Mouse (Mus musculus): ENCODE data around the gene Fancc. TPM values are rescaled to one million over a fixed set of nuclear protein-coding genes. Genes with fewer than 3 reads are reported as not detected.

The Fancc gene
- polyA plus RNA-seq, 1 experiment from 2014 or later = 16.1 TPM

DNA sequence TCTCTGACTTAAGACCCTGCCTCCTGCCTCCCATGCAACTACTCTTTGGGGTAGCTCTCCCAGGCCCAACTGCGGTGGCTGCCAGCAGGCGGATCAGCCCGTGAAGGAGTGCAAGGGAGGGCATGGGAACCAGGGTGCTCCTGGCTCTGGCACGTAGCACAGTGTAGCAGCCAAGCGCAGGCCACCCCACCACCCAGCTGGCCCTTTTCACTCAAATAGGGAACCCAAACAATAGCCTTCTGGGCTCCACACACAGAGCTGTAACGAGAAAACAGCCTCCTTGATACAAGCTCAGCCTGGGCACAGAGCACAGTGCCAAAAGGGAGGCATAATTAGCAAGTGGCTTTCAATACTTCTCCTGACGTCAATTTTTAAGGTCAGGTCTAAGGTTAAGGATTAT is 160.7 kb downstream of the Fancc start:
- Histone ChIP-seq H3K9me3 (no peaks in the 10 kb centered on the region), H3K9ac (no peak overlapping the region), H3K4me2 (no peak overlapping the region), H3K36me3 (replicated peaks) (no peaks in the 10 kb centered on the region), H3K4me3 (no peak overlapping the region), H3K27ac (peak overlapping the region; percentile 22; the same call in 1 of the 2 replicates), H3K4me1 (peaks cover 8% of the 10 kb centered on the region; the same call in 1 of the 2 replicates), H3K27me3 (replicated peaks) (no peaks in the 10 kb centered on the region)
- WGBS = 18% methylated on average over 7 of the region's 7 CpGs
- ATAC-seq (replicated peaks) = peak; percentile 88

DNA sequence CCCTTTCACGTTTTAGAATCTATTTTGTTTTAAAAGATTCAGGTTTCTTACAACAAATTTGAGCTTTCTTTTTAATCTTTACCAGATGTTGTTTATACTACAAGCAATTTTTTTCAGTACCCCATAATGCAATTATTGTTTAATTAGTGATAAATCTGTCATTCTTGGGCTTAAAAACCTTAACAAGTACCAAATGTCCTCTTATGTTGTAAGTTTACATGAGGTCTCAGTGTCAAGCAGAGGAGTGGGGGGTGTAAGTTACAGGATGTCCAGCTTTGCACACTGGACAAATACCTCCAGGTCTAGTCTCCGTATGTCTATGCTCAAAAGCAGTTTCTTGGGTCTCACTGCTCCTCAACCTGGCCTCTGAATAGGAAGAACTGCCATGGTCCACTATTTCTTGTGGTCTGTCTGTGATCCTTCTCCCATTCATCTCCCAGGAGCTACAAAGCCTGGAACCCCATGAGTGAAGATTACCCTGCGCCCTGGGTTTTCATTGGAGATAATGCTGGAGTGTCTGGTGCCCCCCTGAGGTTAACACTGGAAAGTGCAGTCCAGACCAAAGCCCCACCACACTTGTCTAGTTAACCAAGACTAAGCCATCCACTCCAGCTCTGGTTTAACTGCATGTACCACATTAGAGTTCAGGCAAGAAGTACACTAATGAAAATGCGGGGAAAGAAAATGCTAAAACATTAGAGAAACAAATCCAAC is 161.5 kb downstream of the Fancc start:
- H3K27ac ChIP-seq = no peak overlapping the region
- WGBS = 60% methylated on average over 4 of the region's 4 CpGs
- no peak for ATAC-seq (replicated peaks)

DNA sequence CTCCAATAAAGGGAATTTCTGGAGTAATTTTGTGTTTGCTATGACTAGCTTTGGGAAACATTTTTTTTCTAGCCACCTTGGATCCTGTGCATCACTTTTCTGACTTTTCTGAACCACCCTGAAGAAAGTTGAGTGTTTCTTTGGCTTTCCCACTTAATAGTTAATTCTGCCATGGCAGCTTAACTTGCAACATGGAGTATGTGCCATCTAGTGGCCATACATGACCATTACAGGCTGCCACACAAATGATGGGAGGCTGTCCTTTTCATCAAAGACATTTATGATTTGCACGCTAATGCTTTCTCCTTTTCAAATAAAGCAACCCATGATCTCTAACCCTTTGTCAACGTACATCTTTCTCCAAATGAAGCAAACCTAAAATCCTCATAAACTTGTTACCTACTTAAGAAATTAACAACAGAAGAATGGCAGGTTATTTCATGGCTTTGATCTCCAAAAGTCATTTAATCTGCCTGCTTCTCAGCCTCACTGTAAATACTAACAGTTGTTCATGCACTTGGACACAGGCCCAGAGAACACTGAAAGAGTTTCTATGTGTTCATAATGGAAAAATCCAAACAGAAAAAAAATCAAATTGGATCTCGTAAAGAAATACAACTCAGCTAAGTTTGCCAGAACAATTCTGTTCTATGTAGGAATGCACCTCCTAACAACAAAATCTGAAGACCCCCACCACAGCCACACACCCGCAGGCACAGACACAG is 164.3 kb downstream of the Fancc start:
- ATAC-seq (replicated peaks) = no peak
- H3K36me3 ChIP-seq (replicated peaks) = no peaks in the 10 kb centered on the region
- H3K27ac ChIP-seq = no peak overlapping the region
- H3K9ac ChIP-seq = no peak overlapping the region
- peaks cover 12% of the 10 kb centered on the region; the same call in 1 of the 2 replicates for H3K4me1 ChIP-seq
- WGBS = 47% methylated on average over 4 of the region's 4 CpGs
- no peaks in the 10 kb centered on the region for H3K27me3 ChIP-seq (replicated peaks)
- no peak overlapping the region for H3K4me3 ChIP-seq
- H3K9me3 ChIP-seq = no peaks in the 10 kb centered on the region
- no peak overlapping the region for H3K4me2 ChIP-seq

More for the DNA sequence above, 161.5 kb downstream of the Fancc start:
- no peaks in the 10 kb centered on the region for H3K27me3 ChIP-seq (replicated peaks)
- H3K4me2 ChIP-seq = no peak overlapping the region
- no peak overlapping the region for H3K9ac ChIP-seq
- peaks cover 9% of the 10 kb centered on the region; the same call in 1 of the 2 replicates for H3K4me1 ChIP-seq
- H3K4me3 ChIP-seq = no peak overlapping the region
- H3K9me3 ChIP-seq = no peaks in the 10 kb centered on the region
- no peaks in the 10 kb centered on the region for H3K36me3 ChIP-seq (replicated peaks)

GRCm38 (mm10) chr13:63331379-63331778 is 165.7 kb downstream of the Fancc start:
- ATAC-seq (replicated peaks) = no peak
- no peaks in the 10 kb centered on the region for H3K36me3 ChIP-seq (replicated peaks)
- H3K4me2 ChIP-seq = no peak overlapping the region
- no peak overlapping the region for H3K27ac ChIP-seq
- 39% methylated on average over 4 of the region's 4 CpGs for WGBS
- peaks cover 3% of the 10 kb centered on the region; the same call in 1 of the 2 replicates for H3K4me1 ChIP-seq
- H3K4me3 ChIP-seq = no peak overlapping the region
- no peaks in the 10 kb centered on the region for H3K9me3 ChIP-seq
- H3K27me3 ChIP-seq (replicated peaks) = no peaks in the 10 kb centered on the region
- H3K9ac ChIP-seq = no peak overlapping the region

- Histone ChIP-seq H3K27ac (no peak overlapping the region), H3K4me2 (no peak overlapping the region), H3K36me3 (replicated peaks) (no peaks in the 10 kb centered on the region), H3K4me3 (no peak overlapping the region), H3K9ac (no peak overlapping the region), H3K27me3 (replicated peaks) (no peaks in the 10 kb centered on the region), H3K9me3 (no peaks in the 10 kb centered on the region), H3K4me1 (peaks cover 3% of the 10 kb centered on the region; the same call in 1 of the 2 replicates)
- WGBS = 21% methylated on average over 9 of the region's 9 CpGs
- peak; percentile 41; the same call in 1 of the 2 replicates for ATAC-seq (replicated peaks)
These were observed 166.7 kb downstream of the Fancc start for GRCm38 (mm10) chr13:63330236-63330860.

GRCm38 (mm10) chr13:63326015-63326414 is 171.1 kb downstream of the Fancc start:
- no peak overlapping the region for H3K9ac ChIP-seq
- no peak overlapping the region for H3K27ac ChIP-seq
- no peaks in the 10 kb centered on the region for H3K9me3 ChIP-seq
- no peaks in the 10 kb centered on the region for H3K27me3 ChIP-seq (replicated peaks)
- H3K4me3 ChIP-seq = no peak overlapping the region
- no peaks in the 10 kb centered on the region for H3K36me3 ChIP-seq (replicated peaks)
- no peak overlapping the region for H3K4me2 ChIP-seq
- peaks cover 3% of the 10 kb centered on the region; the same call in 1 of the 2 replicates for H3K4me1 ChIP-seq
- WGBS = 83% methylated on average over 2 of the region's 2 CpGs
- no peak for ATAC-seq (replicated peaks)

DNA sequence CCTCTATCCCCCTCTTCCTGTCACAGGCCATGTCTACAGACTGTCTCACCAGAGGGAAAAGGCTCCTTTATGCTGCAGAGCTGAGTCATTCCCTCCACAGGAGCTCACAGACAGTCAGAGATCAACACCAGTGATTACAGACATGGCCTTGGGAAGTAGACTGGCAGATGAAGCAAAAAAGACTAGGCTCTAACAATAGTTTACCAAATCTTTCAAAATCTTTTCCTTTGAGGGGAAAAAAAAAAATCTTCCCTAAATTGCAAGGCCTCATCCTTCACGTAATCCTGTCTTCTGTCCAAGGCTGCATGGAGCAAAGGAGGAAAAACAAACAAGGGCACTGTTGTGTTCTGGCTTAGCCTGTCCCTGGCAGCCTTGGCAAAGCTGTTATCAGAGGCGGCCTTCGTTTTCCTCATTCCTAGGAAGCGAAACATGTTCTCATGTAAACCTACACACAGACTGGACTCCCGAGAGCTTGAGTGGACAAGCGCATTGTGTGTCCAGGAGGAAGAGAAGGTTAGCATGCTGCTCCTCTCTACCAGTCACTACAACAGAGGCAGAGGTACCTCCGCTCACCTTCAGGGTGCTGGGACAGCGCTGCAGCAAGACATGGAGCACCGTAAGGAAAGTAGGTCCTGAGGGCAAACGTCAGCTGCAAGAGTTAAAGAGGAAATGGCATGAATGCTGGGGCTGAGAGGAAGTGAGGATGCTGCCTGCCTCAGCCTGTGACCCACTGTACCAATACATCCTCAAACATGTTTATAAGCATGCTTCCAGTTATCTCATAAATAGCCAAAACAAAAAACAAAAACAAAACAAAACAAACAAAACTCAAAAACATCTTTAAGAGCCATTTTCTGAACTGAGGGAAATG is 171.9 kb downstream of the Fancc start:
- no peak overlapping the region for H3K27ac ChIP-seq
- no peak overlapping the region for H3K4me2 ChIP-seq
- no peak for ATAC-seq (replicated peaks)
- 82% methylated on average over 10 of the region's 10 CpGs for WGBS
- no peaks in the 10 kb centered on the region for H3K9me3 ChIP-seq
- no peaks in the 10 kb centered on the region for H3K36me3 ChIP-seq (replicated peaks)
- no peak overlapping the region for H3K9ac ChIP-seq
- no peaks in the 10 kb centered on the region for H3K4me1 ChIP-seq
- no peak overlapping the region for H3K4me3 ChIP-seq
- no peaks in the 10 kb centered on the region for H3K27me3 ChIP-seq (replicated peaks)

GRCm38 (mm10) chr13:63324311-63324710 is 172.8 kb downstream of the Fancc start:
- no peak overlapping the region for H3K4me3 ChIP-seq
- H3K9me3 ChIP-seq = no peaks in the 10 kb centered on the region
- no peaks in the 10 kb centered on the region for H3K4me1 ChIP-seq
- 76% methylated on average over 3 of the region's 3 CpGs for WGBS
- H3K9ac ChIP-seq = no peak overlapping the region
- ATAC-seq (replicated peaks) = no peak
- no peak overlapping the region for H3K4me2 ChIP-seq
- H3K27me3 ChIP-seq (replicated peaks) = no peaks in the 10 kb centered on the region
- H3K36me3 ChIP-seq (replicated peaks) = no peaks in the 10 kb centered on the region
- H3K27ac ChIP-seq = no peak overlapping the region

DNA sequence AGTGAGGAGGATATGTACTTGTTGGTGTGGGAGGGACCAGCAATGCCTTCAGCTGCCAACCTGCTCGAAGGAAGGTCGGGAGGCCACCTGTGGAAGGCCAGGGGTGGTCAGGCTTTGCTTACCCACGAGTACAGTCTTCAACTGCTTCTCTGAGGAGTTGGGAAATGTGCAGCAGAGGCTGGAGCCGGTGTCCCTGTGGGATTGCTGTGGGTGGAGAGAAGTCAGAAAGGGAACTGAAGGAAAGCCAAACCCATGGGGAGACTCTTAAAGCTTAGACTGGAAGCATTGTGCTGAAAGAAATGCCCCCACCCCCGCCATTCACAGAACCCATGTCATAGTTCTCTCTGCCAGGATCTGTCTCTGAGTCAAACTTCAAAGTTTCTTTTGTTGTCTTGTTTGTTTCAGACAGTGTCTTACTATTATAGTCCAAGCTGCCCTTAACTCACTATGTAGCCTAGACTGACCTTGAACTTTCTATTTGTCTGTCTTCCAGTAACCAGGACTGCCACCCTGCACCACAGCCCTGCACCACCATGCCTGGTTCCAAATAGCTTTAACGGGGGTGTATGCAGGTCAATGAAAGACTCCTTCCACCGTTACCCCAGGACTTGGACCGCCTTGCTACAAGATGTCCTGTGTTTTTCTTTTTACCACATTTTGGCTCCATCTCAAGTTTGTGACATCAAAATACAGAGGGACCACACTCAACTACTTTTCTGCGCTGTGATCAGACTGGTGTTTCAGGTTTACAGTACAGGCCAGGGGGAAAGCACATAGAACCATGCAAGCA is 173.6 kb downstream of the Fancc start:
- no peaks in the 10 kb centered on the region for H3K36me3 ChIP-seq (replicated peaks)
- no peaks in the 10 kb centered on the region for H3K27me3 ChIP-seq (replicated peaks)
- WGBS = 75% methylated on average over 9 of the region's 9 CpGs
- H3K4me3 ChIP-seq = no peak overlapping the region
- no peak overlapping the region for H3K4me2 ChIP-seq
- no peak for ATAC-seq (replicated peaks)
- H3K27ac ChIP-seq = no peak overlapping the region
- no peaks in the 10 kb centered on the region for H3K4me1 ChIP-seq
- no peak overlapping the region for H3K9ac ChIP-seq
- H3K9me3 ChIP-seq = no peaks in the 10 kb centered on the region

- H3K4me2 ChIP-seq = no peak overlapping the region
- H3K36me3 ChIP-seq (replicated peaks) = no peaks in the 10 kb centered on the region
- no peaks in the 10 kb centered on the region; the same call in 1 of the 2 replicates for H3K4me1 ChIP-seq
- no peak overlapping the region for H3K4me3 ChIP-seq
- 81% methylated on average over 6 of the region's 6 CpGs for WGBS
- ATAC-seq (replicated peaks) = no peak
- H3K27me3 ChIP-seq (replicated peaks) = no peaks in the 10 kb centered on the region
- no peak overlapping the region for H3K9ac ChIP-seq
- no peak overlapping the region for H3K27ac ChIP-seq
- no peaks in the 10 kb centered on the region for H3K9me3 ChIP-seq
These were observed 174.3 kb downstream of the Fancc start for GRCm38 (mm10) chr13:63322756-63323155.

DNA sequence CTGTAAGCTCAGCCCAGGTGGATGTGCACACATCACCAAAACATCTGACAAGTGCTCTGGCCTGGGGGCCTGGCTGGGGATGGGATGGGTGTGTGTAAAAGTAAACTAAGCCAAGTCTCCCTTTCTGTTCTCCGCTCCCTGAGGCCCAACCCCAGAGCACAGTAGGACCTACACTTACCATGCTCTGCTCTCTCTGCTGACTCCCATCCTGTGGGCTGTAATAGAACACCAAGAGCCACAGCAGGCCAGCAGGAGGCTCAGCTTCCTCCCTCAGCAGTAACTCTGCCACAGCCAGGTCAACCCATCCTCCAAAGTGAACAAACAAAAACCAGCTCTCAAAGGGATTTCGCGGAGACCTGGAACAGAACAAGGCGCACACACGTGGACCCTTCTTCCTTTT is 175.4 kb downstream of the Fancc start:
- Histone ChIP-seq H3K4me1 (no peaks in the 10 kb centered on the region; the same call in 1 of the 2 replicates), H3K9me3 (no peaks in the 10 kb centered on the region), H3K9ac (no peak overlapping the region), H3K27me3 (replicated peaks) (no peaks in the 10 kb centered on the region), H3K4me3 (no peak overlapping the region), H3K4me2 (no peak overlapping the region), H3K27ac (no peak overlapping the region), H3K36me3 (replicated peaks) (no peaks in the 10 kb centered on the region)
- no peak for ATAC-seq (replicated peaks)
- 71% methylated on average over 5 of the region's 5 CpGs for WGBS
